Mouse (Mus musculus) kidney, embryonic 16.5 days (tissue): ENCODE measurements around the gene Slc6a21. TPM values are rescaled to one million over a fixed set of nuclear protein-coding genes. Genes with fewer than 3 reads are reported as not detected.

ENCODE experiments used
- ATAC-seq: fragments of 200-750 bp; cut with Nextera tagmentation; 2 replicates; pipeline ENCODE4 v1.8.0; 2017; ENCODE audit warnings: moderate TSS enrichment; ENCODE audit not compliant: low FRiP score, low TSS enrichment
- H3K27ac ChIP-seq: fragments of 300-500 bp; sonication (generic); 2 replicates; pipeline ENCODE4 v1.5.1; 2014; ENCODE audit warnings: low read length
- H3K27me3 ChIP-seq: fragments of 300-500 bp; sonication (generic); 2 replicates; pipeline ENCODE4 v1.6.1; 2014; ENCODE audit warnings: low read length, control low read depth, mixed read lengths; ENCODE audit not compliant: insufficient read depth
- H3K36me3 ChIP-seq: fragments of 300-500 bp; sonication (generic); 2 replicates; pipeline ENCODE4 v1.6.1; 2014; ENCODE audit warnings: low read length, control low read depth, mixed read lengths; ENCODE audit not compliant: insufficient read depth
- H3K4me1 ChIP-seq: fragments of 300-500 bp; sonication (generic); 2 replicates; pipeline ENCODE4 v1.6.1; 2014; ENCODE audit warnings: low read length, control low read depth, mixed read lengths; ENCODE audit not compliant: insufficient read depth
- H3K4me2 ChIP-seq: fragments of 300-500 bp; sonication (generic); replicated peaks from 2 replicates; pipeline ENCODE4 v1.6.1; 2014; ENCODE audit warnings: low read depth, low read length
- H3K4me3 ChIP-seq: fragments of 300-500 bp; sonication (generic); 2 replicates; pipeline ENCODE4 v1.5.1; 2014; ENCODE audit warnings: mild to moderate bottlenecking, low read length
- H3K9ac ChIP-seq: fragments of 300-500 bp; sonication (generic); replicated peaks from 2 replicates; pipeline ENCODE4 v1.6.1; 2014; ENCODE audit warnings: low read length
- H3K9me3 ChIP-seq: fragments of 300-500 bp; sonication (generic); 2 replicates; pipeline ENCODE4 v1.6.1; 2016; ENCODE audit warnings: low read length, control low read depth
- WGBS: fragments of 180-500 bp; shearing (Covaris S2); extraction: QIAGEN DNeasy Blood & Tissue Kit; methylation state at CpG from one replicate; pipeline ENCODE4 v1.1.7; 2014; 5-methylcytosine and 5-hydroxymethylcytosine counted together
- polyA plus RNA-seq: library from polyadenylated mRNA; unstranded; fragments of >200 nt; fragmentation: Nextera tagmentation; extraction: Ambion mirVana; gene quantifications from 2 replicates; pipeline ENCODE4 v1.2.1, GENCODE M21; 2015

Gene Slc6a21
- polyA plus RNA-seq, 1 experiment from 2014 or later: not detected

GRCm38 (mm10) chr7:45312023-45312422 lies 34.7 kb downstream of the Slc6a21 start:
- Histone ChIP-seq H3K4me2 (no peak overlapping the region), H3K36me3 (no peaks in the 10 kb centered on the region), H3K9me3 (no peaks in the 10 kb centered on the region), H3K9ac (0 out of 2 replicates have a peak overlapping the region, but pooled peaks have one; percentile 2), H3K4me3 (no peak overlapping the region), H3K27ac (no peak overlapping the region), H3K4me1 (peaks cover 45% of the 10 kb centered on the region), H3K27me3 (no peaks in the 10 kb centered on the region)
- 23% methylated on average over 8 of the region's 8 CpGs for WGBS
- no peak for ATAC-seq

- WGBS: 9% methylated on average over 10 of the region's 10 CpGs
- Histone ChIP-seq H3K4me2 (peak overlapping the region; percentile 36), H3K4me3 (no peak overlapping the region), H3K27me3 (no peaks in the 10 kb centered on the region), H3K4me1 (peaks cover 45% of the 10 kb centered on the region), H3K9me3 (no peaks in the 10 kb centered on the region), H3K36me3 (no peaks in the 10 kb centered on the region), H3K9ac (0 out of 2 replicates have a peak overlapping the region, but pooled peaks have one; percentile 23), H3K27ac (peak overlapping the region; percentile 77)
- ATAC-seq: 0 out of 2 replicates have a peak, but pooled peaks have one; percentile 46
Measured at GRCm38 (mm10) chr7:45312686-45313453, 35.6 kb downstream of the Slc6a21 start.

- 8% methylated on average over 9 of the region's 9 CpGs for WGBS
- H3K27me3 ChIP-seq: no peaks in the 10 kb centered on the region
- no peak for ATAC-seq
- H3K9me3 ChIP-seq: no peaks in the 10 kb centered on the region
- no peak overlapping the region for H3K9ac ChIP-seq
- peaks cover 1% of the 10 kb centered on the region; the same call in 1 of the 2 replicates for H3K36me3 ChIP-seq
- H3K4me2 ChIP-seq: peak overlapping the region; percentile 36; the same call in 1 of the 2 replicates
- H3K27ac ChIP-seq: peak overlapping the region; percentile 77
- no peak overlapping the region for H3K4me3 ChIP-seq
- peaks cover 45% of the 10 kb centered on the region for H3K4me1 ChIP-seq
Measured at GRCm38 (mm10) chr7:45313495-45313894, 36.2 kb downstream of the Slc6a21 start.

GRCm38 (mm10) chr7:45315182-45315701 lies 37.9 kb downstream of the Slc6a21 start:
- 55% methylated on average over 10 of the region's 10 CpGs for WGBS
- peak overlapping the region; percentile 47; the same call in 1 of the 2 replicates for H3K27ac ChIP-seq
- 0 out of 2 replicates have a peak, but pooled peaks have one; percentile 33 for ATAC-seq
- H3K36me3 ChIP-seq: peaks cover 8% of the 10 kb centered on the region
- no peaks in the 10 kb centered on the region for H3K9me3 ChIP-seq
- no peak overlapping the region for H3K4me2 ChIP-seq
- no peak overlapping the region for H3K9ac ChIP-seq
- H3K27me3 ChIP-seq: no peaks in the 10 kb centered on the region
- peaks cover 37% of the 10 kb centered on the region for H3K4me1 ChIP-seq
- H3K4me3 ChIP-seq: no peak overlapping the region

- H3K36me3 ChIP-seq: peaks cover 8% of the 10 kb centered on the region
- no peaks in the 10 kb centered on the region for H3K9me3 ChIP-seq
- 94% methylated on average over 14 of the region's 14 CpGs for WGBS
- no peak overlapping the region for H3K27ac ChIP-seq
- no peaks in the 10 kb centered on the region for H3K27me3 ChIP-seq
- no peak overlapping the region for H3K4me2 ChIP-seq
- no peak for ATAC-seq
- no peak overlapping the region for H3K4me3 ChIP-seq
- peaks cover 37% of the 10 kb centered on the region for H3K4me1 ChIP-seq
- H3K9ac ChIP-seq: no peak overlapping the region
Measured at GRCm38 (mm10) chr7:45316536-45316935, 39.2 kb downstream of the Slc6a21 start.

GRCm38 (mm10) chr7:45322245-45322644 lies 44.9 kb downstream of the Slc6a21 start:
- H3K4me3 ChIP-seq: no peak overlapping the region
- no peak overlapping the region for H3K4me2 ChIP-seq
- peaks cover 26% of the 10 kb centered on the region for H3K36me3 ChIP-seq
- no peaks in the 10 kb centered on the region for H3K4me1 ChIP-seq
- no peak overlapping the region for H3K27ac ChIP-seq
- no peaks in the 10 kb centered on the region for H3K27me3 ChIP-seq
- WGBS: 90% methylated on average over 4 of the region's 4 CpGs
- H3K9ac ChIP-seq: no peak overlapping the region
- H3K9me3 ChIP-seq: peaks cover 9% of the 10 kb centered on the region; the same call in 1 of the 2 replicates
- ATAC-seq: no peak

GRCm38 (mm10) chr7:45323069-45323468 lies 45.8 kb downstream of the Slc6a21 start:
- H3K27ac ChIP-seq: no peak overlapping the region
- no peak overlapping the region for H3K4me2 ChIP-seq
- H3K4me1 ChIP-seq: no peaks in the 10 kb centered on the region
- WGBS: 47% methylated on average over 5 of the region's 5 CpGs
- no peak for ATAC-seq
- no peaks in the 10 kb centered on the region for H3K27me3 ChIP-seq
- no peak overlapping the region for H3K4me3 ChIP-seq
- peaks cover 9% of the 10 kb centered on the region; the same call in 1 of the 2 replicates for H3K9me3 ChIP-seq
- no peak overlapping the region for H3K9ac ChIP-seq
- H3K36me3 ChIP-seq: peaks cover 26% of the 10 kb centered on the region

- peaks cover 18% of the 10 kb centered on the region for H3K36me3 ChIP-seq
- H3K9ac ChIP-seq: no peak overlapping the region
- H3K4me1 ChIP-seq: no peaks in the 10 kb centered on the region
- ATAC-seq: no peak
- H3K27me3 ChIP-seq: no peaks in the 10 kb centered on the region
- H3K4me2 ChIP-seq: no peak overlapping the region
- no peak overlapping the region for H3K27ac ChIP-seq
- H3K9me3 ChIP-seq: peaks cover 9% of the 10 kb centered on the region; the same call in 1 of the 2 replicates
- H3K4me3 ChIP-seq: no peak overlapping the region
Measured at GRCm38 (mm10) chr7:45325800-45326199, 48.5 kb downstream of the Slc6a21 start.

GRCm38 (mm10) chr7:45328841-45329475 lies 51.6 kb downstream of the Slc6a21 start:
- no peaks in the 10 kb centered on the region for H3K27me3 ChIP-seq
- peaks cover 15% of the 10 kb centered on the region for H3K36me3 ChIP-seq
- WGBS: 78% methylated on average over 13 of the region's 13 CpGs
- peaks cover 13% of the 10 kb centered on the region for H3K4me1 ChIP-seq
- no peak for ATAC-seq
- no peak overlapping the region for H3K4me2 ChIP-seq
- H3K9ac ChIP-seq: no peak overlapping the region
- no peak overlapping the region for H3K4me3 ChIP-seq
- H3K9me3 ChIP-seq: peaks cover 8% of the 10 kb centered on the region; the same call in 1 of the 2 replicates
- no peak overlapping the region for H3K27ac ChIP-seq
